Mouse (Mus musculus) heart, postnatal 14 days (tissue): Measurements from ENCODE around the gene Gsdma3. TPM values are rescaled to one million over a fixed set of nuclear protein-coding genes. Genes with fewer than 3 reads are reported as not detected.
A peak's percentile ranks its signal among the peaks of the same experiment; 100 is the strongest.

Source experiments
- DNase-seq, 2 experiments: peaks; one replicate each; pipeline ENCODE4 v3.0.0; 2021 to 2022
- intact Hi-C: fragments of 180-260 bp; cut with DNase I; formaldehyde crosslinking; loops from one replicate; pipeline ENCODE4 v1.15.1; 2025
- long read RNA-seq, 2 experiments: library from polyadenylated mRNA; stranded (forward); transcript quantifications; one replicate each; pipeline ENCODE4 v2.0.0; 2021
- total RNA-seq, 2 experiments: library from RNA; stranded (reverse); gene quantifications; 2 replicates each; pipeline ENCODE4 v1.2.3; 2021

Gene Gsdma3
- 1 to 10 TPM; 4.4 to 4.5 TPM for total RNA-seq
- long read RNA-seq, experiment 1, partial matches to known transcripts, result 2 of 2 reads
- long read RNA-seq, experiment 1, other reads (novel, unspliced or antisense), result 0 of 2 reads
- long read RNA-seq, experiment 2, partial matches to known transcripts, result 1 of 1 reads
- long read RNA-seq, experiment 2, other reads (novel, unspliced or antisense), result 0 of 1 reads

DNA sequence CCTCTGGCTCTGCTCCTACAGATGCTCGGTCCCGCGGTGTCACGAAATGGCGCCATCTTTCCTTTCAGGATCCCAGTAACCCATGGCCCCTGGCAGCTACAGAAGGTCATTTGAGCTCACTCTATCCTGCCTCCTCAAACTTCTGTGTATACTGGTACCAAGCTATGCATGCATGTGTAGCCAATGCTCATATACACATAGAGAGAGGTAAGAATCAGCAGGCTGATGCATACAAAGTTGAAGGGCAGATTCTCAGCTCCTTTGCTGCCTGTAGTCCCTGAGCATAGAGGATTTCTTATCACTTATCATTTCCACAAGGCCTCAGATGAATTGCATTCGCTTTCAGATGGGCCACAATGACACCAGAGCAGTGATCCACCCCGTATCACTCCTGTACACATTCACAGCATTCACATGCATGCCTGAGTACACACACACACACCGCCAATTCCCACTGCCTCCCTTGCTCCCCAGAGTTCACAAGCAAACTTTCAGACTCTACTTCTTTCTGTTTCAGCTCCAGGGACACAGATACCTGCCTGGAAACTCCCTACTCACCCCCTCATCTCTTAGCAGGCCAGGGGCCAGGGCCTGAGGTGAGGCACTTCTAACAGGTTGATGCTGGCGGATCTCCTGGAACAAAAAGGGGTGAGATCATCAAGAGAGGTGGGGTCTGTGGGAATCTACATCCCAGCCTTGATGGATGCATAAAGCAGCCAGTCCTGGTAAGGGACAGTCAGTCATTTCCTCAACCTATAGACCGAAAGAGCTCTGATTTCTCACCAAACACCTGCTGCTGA is at the start of gene Gsdma3, which contains the start of gene Gm12355:
Gene Gsdma3 (plus strand): TSS at position 750 of the 800 bp plus-strand sequence.
Gene Gm12355 (minus strand): TSS at position 51 of the 800 bp plus-strand sequence.
- intact Hi-C loops, result no loop called here

DNA sequence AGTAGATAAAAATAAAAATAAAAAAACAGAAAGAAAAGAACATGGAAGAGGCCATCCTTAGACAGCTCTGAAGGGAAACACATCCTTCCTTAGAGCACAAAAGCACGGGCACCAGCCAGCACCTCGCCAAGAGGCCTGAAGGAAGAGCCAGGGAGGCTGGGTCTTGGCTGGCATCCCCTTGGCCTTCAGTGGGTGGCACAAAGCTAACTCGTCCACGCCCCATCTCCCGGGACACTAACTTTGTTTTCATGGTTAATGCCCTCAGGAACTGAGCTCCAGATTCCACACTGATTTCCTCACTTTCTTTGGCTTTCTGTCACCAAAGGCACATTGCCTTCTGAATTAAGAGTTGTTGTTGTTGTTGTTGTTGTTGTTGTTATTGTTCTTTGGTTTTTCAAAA is 48.4 kb upstream of the Gsdma3 start:
- intact Hi-C loops, result no loop called here
- DNase-seq, result no peak

More for the DNA sequence above, at the start of gene Gsdma3, which contains the start of gene Gm12355:
- no peak for DNase-seq

DNA sequence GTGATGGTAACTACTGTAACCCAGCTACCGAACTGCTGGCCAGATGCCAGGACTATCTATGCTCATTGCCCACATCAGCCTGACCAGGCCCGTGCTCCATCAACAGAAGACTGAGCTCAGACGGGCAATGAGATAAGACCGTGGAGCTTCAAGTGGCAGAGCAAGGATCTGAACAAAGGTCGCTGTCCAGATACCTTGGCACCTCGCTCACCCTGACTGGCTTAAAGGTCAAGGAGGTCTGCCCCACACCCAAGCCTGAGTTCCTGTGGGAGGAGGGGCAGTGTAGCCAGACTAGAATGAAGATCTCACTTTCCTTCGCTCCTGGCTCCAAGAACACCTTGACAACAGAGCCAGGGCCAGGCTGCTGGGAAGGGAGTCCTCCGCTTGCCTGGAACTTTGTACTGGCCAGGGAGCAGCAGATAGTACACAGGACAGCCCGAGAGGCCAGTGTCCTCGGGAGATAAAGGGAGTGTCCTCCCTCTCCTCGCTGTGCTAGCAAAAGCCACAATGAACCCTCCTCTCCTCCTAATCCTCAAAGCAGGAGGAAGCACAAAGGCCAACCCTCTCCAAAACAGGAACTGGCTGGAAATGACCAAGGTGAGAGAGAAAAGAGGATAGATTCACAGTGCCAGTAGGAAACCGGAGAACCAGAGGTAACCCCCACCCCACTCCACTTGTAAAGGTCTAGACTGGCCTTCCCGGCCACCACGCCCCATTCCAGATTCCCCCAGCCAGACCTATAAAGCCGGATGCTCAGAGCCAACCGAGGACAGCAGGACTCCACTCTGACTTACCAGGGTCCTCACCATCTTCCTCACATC is 45.6 kb upstream of the Gsdma3 start:
- intact Hi-C loops, result no loop called here
- DNase-seq, result no peak

DNA sequence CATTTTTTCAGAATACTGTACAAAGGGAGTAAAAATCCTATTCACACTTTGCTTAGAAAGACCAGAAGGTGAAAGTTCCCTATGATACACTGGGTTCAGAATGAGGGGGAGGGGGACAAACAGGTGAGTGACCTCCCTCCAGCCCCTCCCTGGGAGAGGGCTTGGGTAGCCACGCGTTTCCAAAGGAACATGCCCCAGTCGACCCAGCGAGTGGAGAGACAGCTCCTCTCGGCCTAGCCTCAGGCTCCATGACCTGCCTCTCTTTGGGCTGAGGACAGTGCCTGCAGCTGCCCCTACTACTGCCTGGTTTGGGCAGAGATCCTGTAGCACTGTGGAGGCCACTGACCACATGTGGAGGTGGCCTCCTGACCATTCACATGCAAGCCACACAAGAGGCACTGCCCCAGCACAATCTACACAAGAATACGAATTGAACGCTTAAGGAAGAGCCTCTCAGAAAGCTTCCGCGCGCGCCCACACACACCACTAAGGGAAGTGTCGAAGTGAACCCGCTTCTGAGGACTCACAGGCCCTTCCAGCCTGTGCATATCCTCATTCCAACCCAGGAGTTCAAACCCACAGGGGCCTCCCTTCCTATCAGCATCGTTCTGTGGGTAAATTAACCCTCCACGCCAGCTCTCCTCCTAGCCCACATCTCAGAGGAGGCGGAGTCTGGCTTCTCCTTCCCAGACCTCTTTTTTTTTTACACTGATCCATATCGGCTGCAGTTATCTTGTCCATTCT is 44.7 kb upstream of the Gsdma3 start:
- intact Hi-C loops, result no loop called here
- DNase-seq, result no peak

DNA sequence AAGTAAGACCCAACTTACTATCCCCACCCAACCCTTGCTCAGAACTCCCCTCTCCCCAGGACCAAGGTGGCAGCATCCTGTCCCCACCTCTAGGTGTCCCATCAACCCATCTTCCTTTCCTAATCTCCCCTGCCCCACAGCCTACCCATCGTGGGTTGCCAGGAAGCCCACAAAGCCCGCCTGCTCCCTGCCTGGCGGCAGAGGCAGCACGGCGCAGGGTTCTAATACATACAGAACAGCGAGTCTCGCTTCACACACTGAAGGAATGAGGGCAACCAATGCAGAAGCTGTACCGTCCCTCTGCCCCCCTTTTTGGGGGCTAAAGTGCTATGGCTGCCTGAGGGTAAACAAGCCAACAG is 44.2 kb upstream of the Gsdma3 start:
- DNase-seq, result no peak
- intact Hi-C loops, result no loop called here

DNA sequence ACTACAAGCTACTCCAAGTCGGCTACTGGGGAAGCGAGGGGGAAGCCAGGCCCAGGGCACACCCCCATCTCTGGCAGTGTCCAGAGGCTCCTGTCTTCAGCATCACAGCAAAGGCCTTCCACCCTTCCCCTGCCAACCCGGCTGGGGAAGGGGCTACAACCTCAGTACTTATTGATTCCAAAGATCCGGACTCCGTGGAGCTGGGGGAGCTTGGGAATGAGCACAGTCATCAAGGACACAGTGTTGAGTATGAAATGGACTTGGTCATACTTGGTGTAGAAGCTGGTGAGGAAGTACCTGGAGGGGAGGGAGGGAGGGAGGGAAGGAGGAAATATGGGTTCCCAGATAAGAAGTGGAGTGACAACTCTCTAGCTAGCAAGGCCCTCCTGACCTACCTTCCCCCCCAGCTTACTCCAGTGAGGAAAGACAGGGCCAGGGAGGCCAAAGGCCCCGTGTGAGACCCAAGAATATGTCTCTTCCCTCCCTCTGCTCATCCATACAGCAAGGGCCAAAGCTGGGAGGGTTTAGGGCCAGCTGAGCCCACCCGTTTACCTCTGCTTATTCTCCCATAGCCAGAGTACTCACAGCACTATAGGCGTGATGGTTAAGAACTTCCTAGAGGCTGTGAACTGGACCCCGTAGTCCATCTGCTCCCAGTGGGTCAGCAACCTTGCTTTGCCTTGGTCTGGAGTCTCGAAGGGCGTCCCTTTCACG is 43.5 kb upstream of the Gsdma3 start:
- DNase-seq, result no peak
- intact Hi-C loops, result no loop called here

DNA sequence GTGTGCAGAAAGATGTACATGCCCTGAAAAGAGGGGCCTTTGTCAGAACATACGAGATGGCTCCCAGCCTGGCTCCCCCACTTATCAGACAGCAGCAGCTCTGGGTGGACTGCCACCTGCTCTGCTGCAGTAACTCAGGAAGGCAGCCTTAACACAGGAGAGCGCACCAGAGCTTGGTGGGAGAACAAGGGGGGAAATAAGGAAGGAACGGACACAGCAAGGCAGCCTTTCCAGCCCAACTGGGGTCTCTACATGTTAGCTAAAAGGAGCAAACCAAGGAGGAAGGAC is 43.0 kb upstream of the Gsdma3 start:
- no peak for DNase-seq
- intact Hi-C loops, result no loop called here

DNA sequence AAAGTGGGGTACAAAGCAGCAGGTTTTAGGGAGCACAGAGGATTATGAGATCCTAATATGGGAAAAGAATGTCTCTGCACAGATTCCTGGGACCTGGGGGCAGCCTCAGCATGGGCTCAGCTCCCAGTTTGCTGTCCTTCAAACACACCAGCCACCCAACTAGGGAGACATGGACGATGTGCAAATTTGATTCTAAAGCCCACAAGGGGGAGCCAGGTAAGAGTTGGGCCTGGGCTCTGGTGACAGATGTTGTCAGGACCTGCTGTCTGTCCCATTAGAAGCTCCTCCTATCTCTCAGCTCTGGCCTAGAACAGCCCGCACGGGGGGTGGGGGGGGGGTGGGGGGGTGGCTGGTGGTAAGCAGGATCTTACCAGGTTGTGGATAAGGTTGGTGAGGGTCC is 42.6 kb upstream of the Gsdma3 start:
- intact Hi-C loops, result no loop called here
- no peak for DNase-seq

DNA sequence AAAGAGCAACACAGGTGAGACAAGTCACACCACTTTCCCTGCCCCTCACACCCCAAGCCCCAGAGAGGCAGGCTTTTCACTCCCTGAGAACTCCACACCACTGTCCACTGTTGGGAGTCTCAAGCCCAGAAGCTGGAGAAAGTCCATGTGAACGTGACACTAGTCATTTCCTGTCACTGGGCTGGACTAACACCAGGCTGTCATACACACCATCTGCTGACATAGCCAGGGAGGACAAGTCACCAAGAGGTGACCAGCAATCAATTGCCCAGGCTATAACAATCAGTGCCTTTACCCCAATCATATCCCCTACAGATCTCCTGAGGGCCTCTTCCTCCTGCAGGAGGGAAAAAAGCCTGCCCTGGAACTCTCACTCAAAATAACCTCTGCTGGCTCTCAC is 42.0 kb upstream of the Gsdma3 start:
- intact Hi-C loops, result no loop called here
- DNase-seq, result no peak

DNA sequence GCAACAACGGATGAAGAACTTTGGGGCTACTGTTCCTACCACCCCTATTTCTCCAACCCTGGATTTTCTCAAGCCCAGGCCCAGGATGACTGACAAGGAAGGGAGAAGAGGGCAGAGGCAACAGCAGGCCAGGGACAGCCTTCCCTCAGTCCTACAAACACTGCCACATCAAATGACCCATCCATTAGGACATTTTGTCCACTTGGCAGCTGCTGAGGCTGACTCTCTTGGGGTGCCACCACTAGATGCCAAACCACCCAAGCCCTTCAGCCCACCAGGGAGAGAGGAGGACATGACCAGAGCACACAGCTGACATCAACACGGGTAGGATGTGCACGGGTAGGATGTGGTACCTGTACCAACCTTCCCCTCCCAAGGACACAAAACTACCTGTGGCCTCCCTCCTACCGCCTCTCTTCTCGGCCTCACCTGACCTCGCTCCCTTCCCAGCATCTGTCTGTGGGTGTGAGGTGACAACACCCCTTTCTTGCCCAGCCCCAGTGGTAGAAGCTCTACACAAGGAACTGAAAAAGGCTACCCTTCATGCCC is 41.5 kb upstream of the Gsdma3 start:
- intact Hi-C loops, result no loop called here
- DNase-seq, result no peak

DNA sequence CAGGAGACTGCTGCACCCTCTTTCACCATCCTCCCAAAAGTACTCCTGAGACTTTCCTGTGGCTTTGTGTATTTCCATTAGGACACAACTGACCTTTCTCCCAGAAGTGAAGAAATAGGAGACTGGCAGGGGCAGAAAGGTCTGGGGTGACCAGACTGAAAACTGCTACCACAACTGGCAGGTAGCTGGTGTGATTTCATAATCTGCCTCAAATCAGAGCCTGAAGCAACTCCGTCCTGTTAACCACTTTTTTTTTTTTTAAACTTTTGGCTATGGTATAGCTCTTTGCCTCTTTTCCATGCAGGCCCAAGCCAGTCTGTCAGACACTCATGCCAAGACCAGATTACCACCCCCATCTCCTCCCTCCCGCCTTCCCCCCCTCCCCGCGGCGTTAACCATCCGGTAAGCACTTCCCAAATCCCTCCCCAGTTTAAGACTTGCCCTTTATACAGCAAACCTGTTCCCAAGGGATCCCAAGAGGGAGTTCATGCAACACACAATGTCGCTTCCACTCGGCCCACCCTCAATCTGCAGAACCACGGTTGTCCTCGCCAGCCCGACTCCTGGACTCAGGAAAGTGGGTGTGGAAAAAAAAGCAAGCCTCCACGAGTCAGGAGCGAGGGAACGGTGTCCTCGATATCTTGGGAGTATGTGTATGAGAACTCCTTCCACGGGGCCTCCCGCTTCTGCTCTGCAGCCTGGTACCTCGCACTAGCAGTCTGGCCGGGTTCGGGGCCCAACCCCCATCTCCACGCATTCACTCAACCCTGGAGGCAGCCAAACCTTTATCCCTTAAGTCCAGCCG is 39.9 kb upstream of the Gsdma3 start:
- intact Hi-C loops, result no loop called here
- DNase-seq, result peak; percentile 38 to 49

DNA sequence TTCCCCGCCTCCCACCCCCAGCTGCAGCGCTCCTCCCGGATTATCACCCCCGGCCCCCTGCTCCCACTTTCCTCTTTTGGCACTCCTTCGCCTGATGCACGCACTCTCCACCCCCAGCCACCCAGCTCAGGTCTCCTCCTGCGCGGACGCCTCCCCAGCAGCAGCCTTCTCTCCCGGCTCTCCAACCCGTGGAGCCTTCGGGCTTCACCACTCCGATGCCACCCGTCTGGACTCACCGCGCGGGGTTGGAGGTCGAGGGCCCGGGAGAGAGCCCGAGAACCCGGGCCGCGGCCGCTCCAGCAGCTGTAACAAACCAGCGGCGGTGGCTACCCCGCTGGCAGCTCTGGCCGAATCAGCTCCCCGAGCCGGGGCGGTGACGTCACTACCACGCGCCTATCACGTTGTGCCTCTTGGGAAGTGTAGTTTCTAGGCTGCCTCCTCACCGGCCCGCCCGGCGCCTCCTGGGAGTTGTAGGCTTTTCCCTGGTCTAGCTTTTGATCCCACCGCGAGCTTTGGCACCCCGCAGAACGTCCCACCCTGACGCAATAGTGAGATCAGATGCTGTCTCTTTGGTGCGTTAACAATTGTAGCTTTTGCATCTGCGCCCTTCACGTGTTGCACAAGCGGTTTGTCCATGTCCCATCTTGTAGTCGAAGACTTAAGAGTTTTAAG is 39.1 kb upstream of the Gsdma3 start, which contains the start of gene Ormdl3:
Gene Ormdl3 (minus strand): TSS at position 477 of the 672 bp plus-strand sequence.
- intact Hi-C loops, result no loop called here
- DNase-seq, result peak; percentile 98 to 99

DNA sequence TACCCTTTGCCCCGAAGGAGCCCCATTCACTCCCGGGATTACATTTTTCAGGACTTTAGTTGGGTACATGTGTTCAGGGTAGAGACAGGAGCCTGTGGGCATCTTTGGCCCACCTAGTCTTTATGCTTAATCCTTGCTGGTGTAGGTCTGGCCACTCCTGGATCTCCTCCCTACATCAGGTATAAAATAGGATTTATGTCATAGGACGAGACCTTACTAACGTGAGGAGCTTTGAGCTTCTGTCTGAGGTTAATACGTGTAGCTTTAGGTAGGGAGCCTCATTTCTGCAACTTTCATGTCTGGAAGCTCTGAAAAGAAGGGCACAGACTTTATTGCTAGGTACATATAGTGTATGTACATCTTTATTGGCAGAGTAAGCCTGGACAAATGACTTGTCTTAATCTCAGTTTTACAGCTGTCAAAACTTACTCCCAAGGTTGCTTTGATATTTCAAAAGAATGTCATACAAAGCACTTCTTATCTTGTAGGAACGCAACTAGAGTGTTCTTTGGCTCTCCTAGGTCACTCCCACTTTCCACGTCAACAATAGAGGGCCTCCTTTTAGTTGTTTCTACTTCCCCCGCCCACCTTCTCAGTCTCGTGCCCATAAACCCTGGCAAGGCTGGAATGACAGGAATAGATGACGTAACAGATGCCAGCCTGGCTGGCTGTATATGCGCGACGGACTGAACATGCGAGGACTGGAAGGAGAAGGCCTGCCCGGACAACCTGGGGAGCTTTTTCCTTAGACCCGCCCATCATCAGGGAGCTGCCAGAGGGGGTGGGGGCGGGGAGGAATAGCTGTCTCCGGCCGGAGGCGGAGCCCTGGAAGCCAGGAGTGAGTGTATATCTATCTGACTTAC is 38.2 kb upstream of the Gsdma3 start:
- intact Hi-C loops, result no loop called here

DNA sequence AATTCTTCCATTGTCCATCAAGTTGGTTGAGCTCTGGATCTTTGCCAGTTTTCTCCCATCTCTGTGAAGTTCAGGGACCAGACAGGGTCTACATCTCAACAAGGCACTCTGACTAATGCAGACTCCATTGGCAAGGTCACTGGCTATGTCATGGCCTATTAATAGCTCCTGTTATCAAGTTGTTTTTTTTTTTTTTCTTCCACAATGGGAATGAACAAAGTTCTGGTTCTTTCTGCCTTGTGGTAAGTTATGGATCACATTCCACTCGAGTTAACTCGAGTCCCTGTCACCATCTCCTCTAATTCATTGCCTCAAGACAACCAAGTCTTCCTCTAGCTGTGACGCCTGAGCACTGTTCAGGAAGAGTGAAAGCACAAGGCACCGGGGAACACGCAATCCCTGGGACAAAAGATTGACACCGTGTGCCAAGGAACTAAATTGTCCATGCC is 37.3 kb upstream of the Gsdma3 start:
- DNase-seq, result peak in 1 of 2 experiments; percentile 63
- intact Hi-C loops, result no loop called here

More for the DNA sequence above, 38.2 kb upstream of the Gsdma3 start:
- peak; percentile 72 to 80 for DNase-seq

DNA sequence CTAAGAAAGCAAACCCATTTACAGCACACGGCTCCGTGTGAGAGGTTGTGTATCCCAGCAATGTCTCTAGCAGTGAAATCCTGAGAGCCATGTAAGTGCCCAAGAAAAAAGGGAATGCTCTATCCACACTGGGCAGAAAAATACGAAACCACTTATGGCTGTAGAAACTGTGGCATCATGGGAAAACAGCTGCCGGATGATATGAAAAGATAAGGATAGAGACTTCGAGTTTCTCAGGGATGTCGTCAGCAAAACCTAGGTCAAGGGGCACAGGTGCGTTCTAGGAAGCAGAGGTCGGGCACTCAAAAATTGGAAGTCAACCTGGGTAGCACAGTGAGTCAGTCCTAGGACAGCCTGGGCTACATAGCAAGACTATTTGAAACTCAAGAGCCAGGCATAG is 36.9 kb upstream of the Gsdma3 start:
- no peak for DNase-seq
- intact Hi-C loops, result no loop called here

DNA sequence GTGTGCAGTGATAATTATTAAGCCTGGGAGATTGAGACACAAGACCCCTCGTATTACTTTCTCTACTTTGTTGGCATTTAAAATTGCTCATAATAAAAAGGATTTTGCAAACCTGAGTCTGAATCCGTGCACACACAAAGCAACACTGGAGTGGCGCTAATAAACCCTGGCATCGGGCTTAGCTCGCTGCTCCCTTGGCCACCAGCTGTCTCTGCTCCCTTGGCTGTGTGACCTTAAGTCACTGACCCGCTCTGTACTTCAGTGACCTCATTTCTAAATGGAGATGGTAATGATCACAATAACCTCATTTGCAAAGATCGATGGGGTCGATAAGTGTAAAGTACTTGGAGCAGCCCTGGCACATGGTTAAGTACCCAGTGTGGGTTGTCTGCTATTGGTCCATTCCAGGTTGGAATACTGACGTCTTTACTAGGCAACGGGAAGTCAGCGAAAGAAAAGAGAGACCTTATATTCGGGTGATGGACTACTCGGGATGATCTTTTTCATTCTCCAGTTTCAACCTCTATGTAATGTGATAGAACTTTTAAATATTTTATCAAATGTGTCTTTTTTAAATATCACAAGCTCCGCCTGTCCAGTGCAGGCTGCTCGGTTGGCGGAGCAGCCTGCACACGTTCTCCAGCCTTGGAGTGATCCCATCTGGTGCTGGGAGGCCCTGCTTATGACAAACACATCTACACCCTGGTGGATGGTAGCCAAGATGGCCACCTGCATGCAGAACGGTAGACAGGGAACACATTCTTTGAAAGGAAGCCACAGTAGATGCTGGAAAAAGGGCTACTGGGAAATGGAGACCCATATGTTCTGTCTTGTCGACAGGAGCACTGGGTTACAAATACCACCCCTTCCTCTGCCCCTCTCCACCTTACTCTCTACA is 35.4 kb upstream of the Gsdma3 start:
- intact Hi-C loops, result no loop called here

More for the DNA sequence above, 35.4 kb upstream of the Gsdma3 start:
- DNase-seq, result no peak
